Mouse (Mus musculus) ES-Bruce4 (cell line): ENCODE results near the gene Upf3b. TPM values are rescaled to one million over a fixed set of nuclear protein-coding genes. Genes with fewer than 3 reads are reported as not detected.

ENCODE experiments used
- H3K27ac ChIP-seq: 2 replicates; pipeline ENCODE4 v1.5.1; 2012; ENCODE audit warnings: low read length, inconsistent platforms; ENCODE audit not compliant: insufficient read depth
- H3K27me3 ChIP-seq: 2 replicates; pipeline ENCODE4 v1.6.1; 2012; ENCODE audit warnings: mild to moderate bottlenecking, low read length, inconsistent platforms; ENCODE audit not compliant: control insufficient read depth, poor library complexity, insufficient read depth, severe bottlenecking
- H3K36me3 ChIP-seq: 2 replicates; pipeline ENCODE4 v1.6.1; 2012; ENCODE audit warnings: inconsistent platforms, mild to moderate bottlenecking, low read length, moderate library complexity; ENCODE audit not compliant: control insufficient read depth, poor library complexity, insufficient read depth, severe bottlenecking
- H3K4me1 ChIP-seq: one replicate; pipeline ENCODE4 v1.8.1; 2011; ENCODE audit warnings: low read length; ENCODE audit not compliant: control insufficient read depth, insufficient read depth
- H3K4me3 ChIP-seq: 2 replicates; pipeline ENCODE4 v1.5.1; 2011; ENCODE audit warnings: low read depth, mild to moderate bottlenecking, low read length
- H3K9ac ChIP-seq: 2 replicates; pipeline ENCODE4 v1.6.1; 2012; ENCODE audit warnings: low read depth, mild to moderate bottlenecking, inconsistent platforms; ENCODE audit not compliant: poor library complexity, severe bottlenecking
- H3K9me3 ChIP-seq: replicated peaks from 2 replicates; pipeline ENCODE4 v1.6.1; 2012; ENCODE audit warnings: mild to moderate bottlenecking, low read length, inconsistent platforms; ENCODE audit not compliant: control insufficient read depth, poor library complexity, insufficient read depth, severe bottlenecking
- CTCF ChIP-seq: IDR thresholded peaks from one replicate; pipeline ENCODE4 v1.8.1; 2011; ENCODE audit warnings: low read depth, low read length
- EP300 ChIP-seq: IDR thresholded peaks from 2 replicates; pipeline ENCODE4 v1.6.1; 2011; ENCODE audit warnings: low read depth, low read length; ENCODE audit not compliant: insufficient read depth
- POLR2A ChIP-seq: IDR thresholded peaks from one replicate; pipeline ENCODE4 v1.8.1; 2011; ENCODE audit warnings: low read length; ENCODE audit not compliant: insufficient read depth
- polyA plus RNA-seq: library from polyadenylated mRNA; stranded (reverse); fragments of >200 nt; gene quantifications from 2 replicates; pipeline ENCODE4 v1.2.4, GENCODE M21; 2011; ENCODE audit warnings: low read depth; ENCODE audit not compliant: missing spikeins, insufficient read depth, insufficient read length

Upf3b gene
- polyA plus RNA-seq, 1 experiment, result 57.0 TPM

GRCm38 (mm10) chrX:37125511-37125910 is 15.4 kb upstream of the Upf3b start:
- H3K9ac ChIP-seq, result no peak overlapping the region
- TF ChIP-seq EP300 (no peak), CTCF (no peak), POLR2A (no peak)
- no peaks in the 10 kb centered on the region for H3K9me3 ChIP-seq

GRCm38 (mm10) chrX:37120212-37120611 is 10.1 kb upstream of the Upf3b start:
- TF ChIP-seq POLR2A (no peak), EP300 (no peak), CTCF (no peak)
- H3K27ac ChIP-seq, result no peak overlapping the region
- H3K9ac ChIP-seq, result no peak overlapping the region

More at GRCm38 (mm10) chrX:37125511-37125910, 15.4 kb upstream of the Upf3b start:
- Histone ChIP-seq H3K4me1 (no peaks in the 10 kb centered on the region), H3K27ac (no peak overlapping the region), H3K4me3 (no peak overlapping the region), H3K36me3 (no peaks in the 10 kb centered on the region), H3K27me3 (no peaks in the 10 kb centered on the region)

GRCm38 (mm10) chrX:37119585-37119984 is 9.5 kb upstream of the Upf3b start:
- no peaks in the 10 kb centered on the region for H3K9me3 ChIP-seq
- H3K9ac ChIP-seq, result no peak overlapping the region
- TF ChIP-seq EP300, result no peak
- no peaks in the 10 kb centered on the region for H3K36me3 ChIP-seq
- no peaks in the 10 kb centered on the region for H3K27me3 ChIP-seq
- no peak overlapping the region for H3K4me3 ChIP-seq
- H3K4me1 ChIP-seq, result no peaks in the 10 kb centered on the region
- H3K27ac ChIP-seq, result no peak overlapping the region

More at GRCm38 (mm10) chrX:37120212-37120611, 10.1 kb upstream of the Upf3b start:
- Histone ChIP-seq H3K27me3 (no peaks in the 10 kb centered on the region), H3K4me1 (no peaks in the 10 kb centered on the region), H3K4me3 (no peak overlapping the region), H3K9me3 (no peaks in the 10 kb centered on the region), H3K36me3 (no peaks in the 10 kb centered on the region)

GRCm38 (mm10) chrX:37117085-37117484 is 7.0 kb upstream of the Upf3b start:
- H3K4me3 ChIP-seq, result no peak overlapping the region
- no peak for TF ChIP-seq CTCF
- no peak for TF ChIP-seq POLR2A
- TF ChIP-seq EP300, result no peak
- no peaks in the 10 kb centered on the region for H3K27me3 ChIP-seq
- H3K9me3 ChIP-seq, result no peaks in the 10 kb centered on the region
- H3K27ac ChIP-seq, result no peak overlapping the region
- no peaks in the 10 kb centered on the region for H3K4me1 ChIP-seq
- no peaks in the 10 kb centered on the region for H3K36me3 ChIP-seq
- H3K9ac ChIP-seq, result no peak overlapping the region

GRCm38 (mm10) chrX:37110881-37111193 is 715 bp upstream of the Upf3b start:
- H3K4me1 ChIP-seq, result no peaks in the 10 kb centered on the region
- no peak overlapping the region for H3K9ac ChIP-seq
- TF ChIP-seq POLR2A, result no peak
- no peak for TF ChIP-seq EP300
- TF ChIP-seq CTCF, result no peak
- no peak overlapping the region for H3K27ac ChIP-seq
- no peaks in the 10 kb centered on the region for H3K27me3 ChIP-seq
- no peaks in the 10 kb centered on the region for H3K9me3 ChIP-seq
- no peaks in the 10 kb centered on the region; the same call in 1 of the 2 replicates for H3K36me3 ChIP-seq
- H3K4me3 ChIP-seq, result no peak overlapping the region; the same call in 1 of the 2 replicates

GRCm38 (mm10) chrX:37109526-37110192 is 463 bp downstream of the Upf3b start:
- TF ChIP-seq POLR2A (no peak), CTCF (no peak), EP300 (no peak)
- H3K4me3 ChIP-seq, result peak overlapping the region; percentile 95
- H3K9me3 ChIP-seq, result no peaks in the 10 kb centered on the region
- no peaks in the 10 kb centered on the region; the same call in 1 of the 2 replicates for H3K36me3 ChIP-seq
- H3K27me3 ChIP-seq, result no peaks in the 10 kb centered on the region
- no peaks in the 10 kb centered on the region for H3K4me1 ChIP-seq
- peak overlapping the region; percentile 47 for H3K27ac ChIP-seq
- H3K9ac ChIP-seq, result peak overlapping the region; percentile 78
